ENCODE assay signal across 8 mouse cellular contexts in the genomic region with DNA sequence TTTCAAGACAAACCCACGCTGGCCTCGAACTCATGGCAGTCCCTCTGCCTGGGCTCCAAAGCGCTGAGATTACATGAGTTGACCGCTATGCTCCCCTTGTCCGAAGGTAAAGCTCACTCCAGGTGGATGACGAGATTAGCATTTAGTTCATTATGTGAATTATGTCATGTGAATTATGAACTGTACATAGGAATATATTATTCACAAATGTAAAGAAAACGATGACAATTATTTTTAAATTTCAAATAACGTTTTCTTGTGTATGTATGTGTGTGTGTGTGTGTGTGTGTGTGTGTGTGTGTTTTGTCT. TPM values are rescaled to one million over a fixed set of nuclear protein-coding genes. Genes with fewer than 3 reads are reported as not detected.
A peak's percentile ranks its signal among the peaks of the same experiment; 100 is the strongest.
DNase-seq lines count a peak whose midpoint lies in the region; ATAC-seq and TF ChIP-seq lines count a peak whose summit lies in the region.

No protein-coding gene starts in this region.

- no peak overlapping the region for H3K27ac ChIP-seq in neural tube, embryonic 11.5 days (ENCODE audit: low read depth, low read length)
- no peak overlapping the region; the same call in 1 of the 2 replicates for H3K27ac ChIP-seq in limb, embryonic 14.5 days (replicated peaks; ENCODE audit: low read depth, low read length)
- no peak overlapping the region for H3K27ac ChIP-seq in stomach, embryonic 14.5 days (ENCODE audit: low read length)

- intact Hi-C loops in left cerebral cortex, postnatal 14 days (cut with DNase I), result no loop called here

- peaks cover 54% of the 10 kb centered on the region for H3K4me1 ChIP-seq in erythroblast, embryonic 14.5 days (ENCODE audit: control insufficient read depth)
- peaks cover 6% of the 10 kb centered on the region; the same call in 1 of the 2 replicates for H3K4me1 ChIP-seq in neural tube, embryonic 11.5 days (ENCODE audit: control insufficient read depth, insufficient read depth, low read length)
- peaks cover 9% of the 10 kb centered on the region for H3K4me1 ChIP-seq in limb, embryonic 14.5 days (ENCODE audit: control insufficient read depth, insufficient read depth, low read length)
- H3K4me1 ChIP-seq in stomach, embryonic 14.5 days (ENCODE audit: control insufficient read depth, insufficient read depth, low read length), result peaks cover 7% of the 10 kb centered on the region; the same call in 1 of the 2 replicates

- peak overlapping the region; percentile 68 for H3K4me3 ChIP-seq in erythroblast, embryonic 14.5 days (replicated peaks)
- H3K4me3 ChIP-seq in neural tube, embryonic 11.5 days (ENCODE audit: low read depth, low read length), result peak overlapping the region; percentile 76
- H3K4me3 ChIP-seq in limb, embryonic 14.5 days (replicated peaks; ENCODE audit: low read length), result peak overlapping the region; percentile 82
- H3K4me3 ChIP-seq in stomach, embryonic 14.5 days (ENCODE audit: low read depth, low read length), result peak overlapping the region; percentile 78

- H3K27me3 ChIP-seq in erythroblast, embryonic 14.5 days (ENCODE audit: control insufficient read depth), result peaks cover 3% of the 10 kb centered on the region
- H3K27me3 ChIP-seq in neural tube, embryonic 11.5 days (ENCODE audit: control insufficient read depth, insufficient read depth, low read length), result no peaks in the 10 kb centered on the region
- no peaks in the 10 kb centered on the region for H3K27me3 ChIP-seq in limb, embryonic 14.5 days (ENCODE audit: control insufficient read depth, insufficient read depth, low read length)
- H3K27me3 ChIP-seq in stomach, embryonic 14.5 days (ENCODE audit: control insufficient read depth, insufficient read depth, low read length), result no peaks in the 10 kb centered on the region

- TF ChIP-seq POLR2A in limb, embryonic 14.5 days (IDR thresholded peaks at IDR 0.05; ENCODE audit: borderline replicate concordance, extremely low read depth, insufficient read depth, insufficient read length), result no peak

- H3K9me3 ChIP-seq in erythroblast, embryonic 14.5 days (ENCODE audit: control insufficient read depth, low read length), result 0 out of 2 replicates have a peak, but pooled peaks cover 3% of the 10 kb centered on the region
- H3K9me3 ChIP-seq in neural tube, embryonic 11.5 days (ENCODE audit: control insufficient read depth, low read length), result no peaks in the 10 kb centered on the region
- no peaks in the 10 kb centered on the region for H3K9me3 ChIP-seq in limb, embryonic 14.5 days (ENCODE audit: control insufficient read depth, low read length)
- H3K9me3 ChIP-seq in stomach, embryonic 14.5 days (ENCODE audit: control insufficient read depth, low read depth, low read length), result no peaks in the 10 kb centered on the region

- DNase-seq in neural tube, embryonic 11.5 days (ENCODE audit: low spot score), result no peak
- no peak for DNase-seq in neural tube, embryonic 10.5 days (ENCODE audit: extremely low spot score, low spot score)
- no peak for DNase-seq in limb, embryonic 14.5 days (ENCODE audit: low spot score)
- DNase-seq in thymus, postnatal 36 days, result no peak
- DNase-seq in left cerebral cortex, postnatal 14 days (ENCODE audit: low spot score in 2 of 2), result no peak

- no peak overlapping the region for H3K9ac ChIP-seq in neural tube, embryonic 11.5 days (ENCODE audit: low read length)
- H3K9ac ChIP-seq in limb, embryonic 14.5 days (ENCODE audit: low read depth, low read length, severe bottlenecking), result peak overlapping the region; percentile 87
- peak overlapping the region; percentile 30; the same call in 1 of the 2 replicates for H3K9ac ChIP-seq in stomach, embryonic 14.5 days (replicated peaks; ENCODE audit: low read depth, low read length)

- no peak; the same call in 1 of the 2 replicates for ATAC-seq in erythroblast, adult 5-6 weeks (replicated peaks; ENCODE audit: low FRiP score, poor library complexity, severe bottlenecking)
- 0 out of 2 replicates have a peak, but pooled peaks have one; percentile 27 for ATAC-seq in neural tube, embryonic 11.5 days (ENCODE audit: insufficient read depth, low FRiP score, low TSS enrichment)
- peak; percentile 1 for ATAC-seq in limb, embryonic 14.5 days (ENCODE audit: low FRiP score, low read depth)
- peak; percentile 9; the same call in 1 of the 2 replicates for ATAC-seq in stomach, embryonic 14.5 days (ENCODE audit: insufficient number of reproducible peaks, insufficient read depth, low FRiP score, low read depth)

- WGBS in neural tube, embryonic 11.5 days, result 6% methylated on average over 8 of the region's 8 CpGs
- WGBS in limb, embryonic 14.5 days, result 2% methylated on average over 8 of the region's 8 CpGs
- WGBS in stomach, embryonic 14.5 days, result 2% methylated on average over 8 of the region's 8 CpGs

- H3K36me3 ChIP-seq in erythroblast, embryonic 14.5 days (ENCODE audit: control insufficient read depth), result peaks cover 36% of the 10 kb centered on the region
- H3K36me3 ChIP-seq in neural tube, embryonic 11.5 days (ENCODE audit: control insufficient read depth, insufficient read depth, low read length), result no peaks in the 10 kb centered on the region
- peaks cover 28% of the 10 kb centered on the region for H3K36me3 ChIP-seq in limb, embryonic 14.5 days (ENCODE audit: control insufficient read depth, insufficient read depth, low read length)
- peaks cover 15% of the 10 kb centered on the region for H3K36me3 ChIP-seq in stomach, embryonic 14.5 days (ENCODE audit: control insufficient read depth, insufficient read depth, low read length)

- peak overlapping the region; percentile 49 for H3K4me2 ChIP-seq in neural tube, embryonic 11.5 days (ENCODE audit: low read depth)
- peak overlapping the region; percentile 82 for H3K4me2 ChIP-seq in limb, embryonic 14.5 days (replicated peaks; ENCODE audit: low read depth, low read length, severe bottlenecking)
- H3K4me2 ChIP-seq in stomach, embryonic 14.5 days (replicated peaks; ENCODE audit: low read depth, low read length), result peak overlapping the region; percentile 49

RNA-seq across cellular contexts. Expression of a gene that starts 0.3 kb away (rescaled TPM):
- 0.07 and 0.10 TPM in 2 replicates for polyA plus RNA-seq in erythroblast, embryonic 14.5 days (2012)
- total RNA-seq in erythroblast, adult 5-6 weeks (2015; ENCODE audit: low replicate concordance), result 15.2 and 23.4 TPM in 2 replicates
- 18.3 and 19.8 TPM in 2 replicates for total RNA-seq in erythroblast, adult 5-6 weeks (2017; ENCODE audit: low replicate concordance)
- 6.1 and 7.2 TPM in 2 replicates for polyA plus RNA-seq in neural tube, embryonic 11.5 days (2014; fragmentation: Nextera tagmentation; extraction: Ambion mirVana)
- 5.0 and 6.4 TPM in 2 replicates for polyA plus RNA-seq in limb, embryonic 14.5 days (2012; rRNA removed)
- polyA plus RNA-seq in limb, embryonic 14.5 days (2014; fragmentation: Nextera tagmentation; extraction: Ambion mirVana), result 7.4 and 7.7 TPM in 2 replicates
- 7.5 and 8.2 TPM in 2 replicates for polyA plus RNA-seq in stomach, embryonic 14.5 days (2014; fragmentation: Nextera tagmentation; extraction: Ambion mirVana)
- total RNA-seq in left cerebral cortex, postnatal 14 days (2021), result 1 to 10 TPM; 8.7 to 9.0 TPM

RNA-seq across cellular contexts. Expression of a gene that starts 13.3 kb away (rescaled TPM):
- polyA plus RNA-seq in erythroblast, embryonic 14.5 days (2012), result 3.0 and 3.5 TPM in 2 replicates
- 296 and 325 TPM in 2 replicates for total RNA-seq in erythroblast, adult 5-6 weeks (2015; ENCODE audit: low replicate concordance)
- 491 and 558 TPM in 2 replicates for total RNA-seq in erythroblast, adult 5-6 weeks (2017; ENCODE audit: low replicate concordance)
- not detected in 2 replicates for polyA plus RNA-seq in neural tube, embryonic 11.5 days (2014; fragmentation: Nextera tagmentation; extraction: Ambion mirVana)
- polyA plus RNA-seq in limb, embryonic 14.5 days (2012; rRNA removed), result 0.04 and 0.05 TPM in 2 replicates
- not detected in 2 replicates for polyA plus RNA-seq in limb, embryonic 14.5 days (2014; fragmentation: Nextera tagmentation; extraction: Ambion mirVana)
- 0.07 TPM in 1 of 2 replicates, not detected in the other for polyA plus RNA-seq in stomach, embryonic 14.5 days (2014; fragmentation: Nextera tagmentation; extraction: Ambion mirVana)
- total RNA-seq in left cerebral cortex, postnatal 14 days (2021), result not detected

RNA-seq across cellular contexts. Expression of a gene that starts 34.4 kb away (rescaled TPM):
- polyA plus RNA-seq in erythroblast, embryonic 14.5 days (2012), result 58.5 and 75.1 TPM in 2 replicates
- 18.6 and 23.6 TPM in 2 replicates for total RNA-seq in erythroblast, adult 5-6 weeks (2015; ENCODE audit: low replicate concordance)
- total RNA-seq in erythroblast, adult 5-6 weeks (2017; ENCODE audit: low replicate concordance), result 32.3 and 36.6 TPM in 2 replicates
- 460 and 493 TPM in 2 replicates for polyA plus RNA-seq in neural tube, embryonic 11.5 days (2014; fragmentation: Nextera tagmentation; extraction: Ambion mirVana)
- polyA plus RNA-seq in limb, embryonic 14.5 days (2012; rRNA removed), result 248 and 327 TPM in 2 replicates
- 284 and 312 TPM in 2 replicates for polyA plus RNA-seq in limb, embryonic 14.5 days (2014; fragmentation: Nextera tagmentation; extraction: Ambion mirVana)
- polyA plus RNA-seq in stomach, embryonic 14.5 days (2014; fragmentation: Nextera tagmentation; extraction: Ambion mirVana), result 211 and 222 TPM in 2 replicates
- 100 to 1,000 TPM; 493 to 512 TPM for total RNA-seq in left cerebral cortex, postnatal 14 days (2021)

RNA-seq across cellular contexts. Expression of a gene that starts 37.3 kb away (rescaled TPM):
- 0.04 and 0.05 TPM in 2 replicates for polyA plus RNA-seq in erythroblast, embryonic 14.5 days (2012)
- 0.63 and 1.7 TPM in 2 replicates for total RNA-seq in erythroblast, adult 5-6 weeks (2015; ENCODE audit: low replicate concordance)
- total RNA-seq in erythroblast, adult 5-6 weeks (2017; ENCODE audit: low replicate concordance), result 2.0 and 2.1 TPM in 2 replicates
- polyA plus RNA-seq in neural tube, embryonic 11.5 days (2014; fragmentation: Nextera tagmentation; extraction: Ambion mirVana), result 11.0 and 13.0 TPM in 2 replicates
- 5.5 and 5.7 TPM in 2 replicates for polyA plus RNA-seq in limb, embryonic 14.5 days (2012; rRNA removed)
- 7.8 and 9.2 TPM in 2 replicates for polyA plus RNA-seq in limb, embryonic 14.5 days (2014; fragmentation: Nextera tagmentation; extraction: Ambion mirVana)
- polyA plus RNA-seq in stomach, embryonic 14.5 days (2014; fragmentation: Nextera tagmentation; extraction: Ambion mirVana), result 7.1 and 9.4 TPM in 2 replicates
- total RNA-seq in left cerebral cortex, postnatal 14 days (2021), result 1 to 10 TPM; 9.3 TPM

RNA-seq across cellular contexts. Expression of a gene that starts 44.4 kb away (rescaled TPM):
- polyA plus RNA-seq in erythroblast, embryonic 14.5 days (2012), result 5.1 and 5.4 TPM in 2 replicates
- 7.5 and 25.9 TPM in 2 replicates for total RNA-seq in erythroblast, adult 5-6 weeks (2015; ENCODE audit: low replicate concordance)
- 40.6 and 51.9 TPM in 2 replicates for total RNA-seq in erythroblast, adult 5-6 weeks (2017; ENCODE audit: low replicate concordance)
- 75.5 and 84.8 TPM in 2 replicates for polyA plus RNA-seq in neural tube, embryonic 11.5 days (2014; fragmentation: Nextera tagmentation; extraction: Ambion mirVana)
- 81.5 and 90.3 TPM in 2 replicates for polyA plus RNA-seq in limb, embryonic 14.5 days (2012; rRNA removed)
- polyA plus RNA-seq in limb, embryonic 14.5 days (2014; fragmentation: Nextera tagmentation; extraction: Ambion mirVana), result 14.6 and 19.3 TPM in 2 replicates
- polyA plus RNA-seq in stomach, embryonic 14.5 days (2014; fragmentation: Nextera tagmentation; extraction: Ambion mirVana), result 31.2 and 32.5 TPM in 2 replicates
- total RNA-seq in left cerebral cortex, postnatal 14 days (2021), result 100 to 1,000 TPM; 119 to 135 TPM
